Mouse (Mus musculus) left cerebral cortex, postnatal 14 days (tissue): ENCODE measurements around the gene Fat3. TPM values are rescaled to one million over a fixed set of nuclear protein-coding genes. Genes with fewer than 3 reads are reported as not detected.
A peak's percentile ranks its signal among the peaks of the same experiment; 100 is the strongest.

Source experiments
- DNase-seq, 2 experiments: peaks; one replicate each; pipeline ENCODE4 v3.0.0; 2021 to 2022; ENCODE audit warnings: low spot score in 2 of 2, mixed read lengths in 1 of 2
- intact Hi-C: fragments of 180-260 bp; cut with DNase I; formaldehyde crosslinking; loops from one replicate; pipeline ENCODE4 v1.15.1; 2025
- total RNA-seq, 2 experiments: library from RNA; stranded (reverse); gene quantifications; 2 replicates each; pipeline ENCODE4 v1.2.3; 2021

Fat3 gene
- total RNA-seq, 2 experiments from 2014 or later = 61.3 to 69.1 TPM

DNA sequence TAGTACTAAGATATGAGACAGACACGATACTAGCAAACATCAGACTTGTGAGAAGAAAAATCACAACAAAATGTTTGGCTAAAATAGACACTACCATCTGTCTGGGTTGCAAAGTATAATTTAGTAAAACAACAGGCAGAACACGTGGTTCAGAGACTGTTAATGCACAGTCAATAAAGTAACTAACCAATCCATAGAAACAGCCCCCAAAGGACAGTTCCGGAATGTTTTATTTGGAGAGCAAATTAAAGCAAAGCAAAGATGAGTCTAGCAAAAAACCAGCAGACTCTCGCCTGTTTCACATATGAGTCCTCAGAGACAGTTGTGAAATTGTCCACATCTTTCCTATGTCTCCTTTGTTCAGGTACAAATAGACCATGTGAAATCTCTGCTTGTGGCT lies 227.0 kb downstream of the Fat3 start:
- intact Hi-C loops = no loop called here
- DNase-seq = no peak

GRCm38 (mm10) chr9:16272810-16273209 lies 228.3 kb downstream of the Fat3 start:
- intact Hi-C loops = no loop called here

DNA sequence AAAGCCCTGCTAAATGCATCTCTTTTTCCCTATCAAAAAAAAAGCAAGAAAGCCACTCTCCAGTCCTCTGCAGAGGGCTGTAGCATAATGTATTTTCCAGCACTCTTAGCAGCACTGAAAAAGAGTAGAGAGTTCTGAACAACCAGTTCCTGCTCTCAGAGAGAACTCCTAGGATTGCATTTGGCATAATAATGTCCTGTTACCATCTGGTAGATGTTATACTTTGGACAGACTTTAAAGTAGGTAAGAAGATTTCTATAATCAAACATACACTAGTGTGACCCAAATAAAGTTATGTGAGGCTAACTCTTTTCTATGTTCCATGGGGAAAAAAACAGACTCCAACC lies 230.3 kb downstream of the Fat3 start:
- DNase-seq = no peak
- intact Hi-C loops = no loop called here

More at GRCm38 (mm10) chr9:16272810-16273209, 228.3 kb downstream of the Fat3 start:
- no peak for DNase-seq

GRCm38 (mm10) chr9:16270056-16270767 lies 230.9 kb downstream of the Fat3 start:
- DNase-seq = no peak
- intact Hi-C loops = no loop called here

DNA sequence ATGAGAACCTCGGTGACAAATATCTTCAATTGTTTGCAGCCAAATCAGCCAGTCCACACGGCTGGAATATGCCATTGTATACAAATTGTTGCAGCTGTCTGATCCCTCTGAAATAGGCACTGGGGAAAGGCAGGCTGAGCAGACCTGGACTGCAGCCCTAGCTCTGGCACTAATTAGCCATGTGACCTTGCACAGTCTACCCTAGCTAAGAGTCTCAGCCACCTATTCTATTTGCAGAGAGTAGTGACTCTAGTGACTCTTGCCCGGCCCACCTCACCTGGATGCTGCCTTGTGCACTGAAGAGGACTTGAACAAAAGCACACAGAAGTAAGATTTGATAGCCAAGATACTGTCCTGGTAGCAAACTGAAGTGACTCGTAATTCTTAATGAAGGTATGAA lies 235.6 kb downstream of the Fat3 start:
- intact Hi-C loops = no loop called here
- DNase-seq = no peak

DNA sequence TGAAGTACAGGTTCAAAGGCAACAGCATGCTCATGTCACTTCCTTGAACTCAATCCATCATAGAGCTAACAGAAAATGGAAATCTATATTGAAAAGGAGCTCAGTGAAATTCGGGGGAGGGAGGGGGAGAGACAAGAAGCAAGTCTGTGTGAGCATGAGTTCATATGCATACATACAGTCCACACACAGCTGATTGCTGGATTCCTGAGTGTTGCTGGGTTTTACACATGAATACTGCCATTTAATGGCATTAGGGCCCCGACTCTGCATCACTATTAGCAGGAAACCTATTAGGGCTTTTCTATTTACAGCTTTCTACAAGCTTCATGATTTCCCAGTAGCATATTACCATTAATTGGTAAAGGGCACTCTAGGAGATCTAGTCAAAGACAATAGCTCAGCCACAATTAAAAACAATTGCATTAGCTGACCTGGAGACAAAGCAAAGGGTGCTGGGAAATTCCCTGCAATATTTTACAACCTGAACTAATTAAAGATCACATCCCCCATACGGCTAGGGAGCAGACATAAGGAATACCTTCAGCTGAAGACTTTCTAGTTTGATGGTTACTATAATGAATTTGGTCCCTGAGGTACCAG lies 243.7 kb downstream of the Fat3 start:
- intact Hi-C loops = no loop called here
- no peak for DNase-seq

DNA sequence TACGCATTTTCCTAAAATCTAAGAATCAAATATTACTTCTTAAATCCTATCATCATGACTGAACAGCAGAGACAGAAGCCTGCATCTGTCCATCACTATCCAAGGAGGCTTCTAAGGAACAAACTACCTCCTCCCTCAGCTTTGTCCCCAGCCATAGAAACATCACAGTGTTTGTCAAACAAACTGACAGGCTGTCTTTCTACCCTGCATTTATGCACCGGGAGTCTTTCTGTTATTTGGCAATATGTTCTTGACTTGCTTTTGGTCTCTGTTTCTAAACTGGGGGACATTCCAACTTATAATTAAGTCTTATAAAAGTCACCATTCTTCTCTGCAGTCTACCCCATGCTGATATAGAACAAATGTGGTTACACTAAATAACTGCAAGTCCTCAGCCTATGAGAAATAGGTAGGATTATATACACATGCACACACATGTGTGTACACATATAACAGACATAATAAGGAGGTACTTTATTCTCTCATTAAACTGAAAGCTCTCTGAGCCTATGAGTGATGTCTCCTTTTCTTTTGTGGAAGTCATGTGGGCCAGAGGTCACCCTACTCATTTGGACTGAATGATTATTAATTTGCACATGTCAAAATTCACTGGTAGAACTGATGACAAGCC lies 244.4 kb downstream of the Fat3 start:
- intact Hi-C loops = no loop called here
- DNase-seq = no peak

GRCm38 (mm10) chr9:16246741-16247140 lies 254.3 kb downstream of the Fat3 start:
- intact Hi-C loops = no loop called here
- no peak for DNase-seq

DNA sequence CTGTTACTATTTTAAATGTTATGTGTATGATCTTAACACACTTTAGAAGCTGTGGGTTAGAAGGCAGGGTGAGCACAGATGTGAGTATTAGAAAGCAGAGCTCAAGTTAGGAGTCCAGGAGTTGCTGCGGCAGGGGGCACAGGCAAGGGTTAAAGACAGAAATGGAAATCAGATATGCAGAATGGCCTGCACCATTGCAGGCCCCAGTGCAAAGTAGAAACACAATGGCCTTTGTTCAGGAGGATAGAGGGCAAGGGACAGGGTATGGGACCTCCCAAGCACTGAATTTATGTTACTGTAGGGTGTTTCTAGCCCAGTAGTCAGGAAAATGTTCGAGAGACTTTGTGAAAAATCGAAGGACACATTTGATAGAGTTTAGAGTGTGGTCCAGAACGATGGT lies 269.5 kb downstream of the Fat3 start:
- no peak for DNase-seq

GRCm38 (mm10) chr9:16228919-16229318 lies 272.2 kb downstream of the Fat3 start:
- no peak for DNase-seq
- intact Hi-C loops = no loop called here

More for the DNA sequence above, 269.5 kb downstream of the Fat3 start:
- intact Hi-C loops = no loop called here

DNA sequence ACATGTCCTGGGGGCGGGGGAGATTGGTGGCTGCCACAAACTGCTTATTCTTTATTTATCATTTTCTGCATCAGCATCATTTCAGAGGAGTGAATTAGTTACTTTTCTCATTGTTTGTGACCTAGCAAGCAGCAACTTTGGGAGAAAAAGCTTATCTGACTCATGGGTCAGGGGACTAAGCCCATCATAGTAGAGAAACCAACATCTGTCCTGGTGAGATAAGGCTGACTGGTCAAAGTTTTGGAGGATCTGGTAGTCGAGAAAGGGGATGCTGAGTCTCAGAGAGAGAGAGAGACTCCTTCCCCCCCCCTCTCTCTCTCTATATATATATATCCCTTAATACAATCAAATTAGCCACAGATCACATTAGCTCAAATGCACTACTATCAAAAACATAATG lies 273.7 kb downstream of the Fat3 start:
- intact Hi-C loops = no loop called here
- DNase-seq = no peak

DNA sequence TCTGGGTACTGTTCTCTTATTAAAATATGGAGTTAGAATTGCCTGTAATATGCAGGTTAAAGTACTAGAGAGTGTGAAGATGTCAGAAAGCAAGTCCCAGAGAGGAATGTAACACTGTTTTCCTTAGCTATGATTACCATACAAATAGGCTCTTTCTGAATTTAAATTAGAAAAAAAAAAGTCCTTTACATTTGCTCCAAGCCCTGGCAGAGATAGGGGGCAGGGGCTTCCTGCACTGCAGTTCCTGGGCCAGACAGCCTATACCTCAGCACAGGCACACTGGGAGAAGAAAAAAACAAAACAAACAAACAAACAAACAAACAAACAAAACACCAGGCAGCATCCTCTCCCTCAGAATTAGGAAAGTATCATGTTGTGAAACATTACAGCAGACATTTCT lies 274.5 kb downstream of the Fat3 start:
- intact Hi-C loops = no loop called here
- DNase-seq = no peak

DNA sequence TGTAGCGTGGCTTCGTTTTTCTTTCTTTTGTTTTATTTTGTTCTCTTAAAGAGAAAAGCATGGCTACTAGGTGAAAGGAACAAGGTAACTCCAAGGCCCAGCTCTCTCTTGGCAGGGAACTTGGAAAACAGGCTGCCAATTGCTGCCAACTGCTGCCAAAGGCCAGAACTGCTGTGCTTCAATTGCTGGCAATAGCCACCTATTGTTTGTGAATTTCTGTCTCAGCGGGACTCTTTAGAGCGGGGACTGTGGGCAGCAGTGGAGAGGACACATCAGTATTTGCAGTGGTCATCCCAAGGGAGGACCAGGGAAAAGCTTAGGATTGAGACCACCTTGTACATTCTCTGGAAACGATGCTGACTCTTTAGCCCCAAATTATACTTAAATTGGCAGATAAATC lies 279.2 kb downstream of the Fat3 start:
- peak; percentile 22 to 50 for DNase-seq
- intact Hi-C loops = no loop called here

DNA sequence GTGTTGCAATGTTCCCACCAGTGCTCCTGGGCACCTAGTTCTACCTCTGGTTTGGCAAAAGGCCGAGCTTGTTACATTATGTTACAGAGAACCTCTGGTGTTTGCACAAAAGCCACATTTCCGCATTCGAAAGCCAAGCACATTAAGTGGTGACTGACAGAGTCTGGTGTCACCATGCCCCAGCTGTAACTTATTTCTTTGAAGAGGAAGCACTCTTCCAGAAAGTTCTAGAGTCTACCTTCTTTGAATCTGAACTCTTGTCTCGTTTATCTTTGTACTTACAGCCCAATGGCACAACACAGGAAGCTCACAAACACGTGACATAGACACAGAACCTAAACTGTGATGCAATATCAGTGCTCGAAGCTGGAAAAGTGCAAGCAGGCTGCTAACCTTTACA lies 284.9 kb downstream of the Fat3 start:
- peak in 1 of 2 experiments; percentile 34 for DNase-seq
- intact Hi-C loops = no loop called here

DNA sequence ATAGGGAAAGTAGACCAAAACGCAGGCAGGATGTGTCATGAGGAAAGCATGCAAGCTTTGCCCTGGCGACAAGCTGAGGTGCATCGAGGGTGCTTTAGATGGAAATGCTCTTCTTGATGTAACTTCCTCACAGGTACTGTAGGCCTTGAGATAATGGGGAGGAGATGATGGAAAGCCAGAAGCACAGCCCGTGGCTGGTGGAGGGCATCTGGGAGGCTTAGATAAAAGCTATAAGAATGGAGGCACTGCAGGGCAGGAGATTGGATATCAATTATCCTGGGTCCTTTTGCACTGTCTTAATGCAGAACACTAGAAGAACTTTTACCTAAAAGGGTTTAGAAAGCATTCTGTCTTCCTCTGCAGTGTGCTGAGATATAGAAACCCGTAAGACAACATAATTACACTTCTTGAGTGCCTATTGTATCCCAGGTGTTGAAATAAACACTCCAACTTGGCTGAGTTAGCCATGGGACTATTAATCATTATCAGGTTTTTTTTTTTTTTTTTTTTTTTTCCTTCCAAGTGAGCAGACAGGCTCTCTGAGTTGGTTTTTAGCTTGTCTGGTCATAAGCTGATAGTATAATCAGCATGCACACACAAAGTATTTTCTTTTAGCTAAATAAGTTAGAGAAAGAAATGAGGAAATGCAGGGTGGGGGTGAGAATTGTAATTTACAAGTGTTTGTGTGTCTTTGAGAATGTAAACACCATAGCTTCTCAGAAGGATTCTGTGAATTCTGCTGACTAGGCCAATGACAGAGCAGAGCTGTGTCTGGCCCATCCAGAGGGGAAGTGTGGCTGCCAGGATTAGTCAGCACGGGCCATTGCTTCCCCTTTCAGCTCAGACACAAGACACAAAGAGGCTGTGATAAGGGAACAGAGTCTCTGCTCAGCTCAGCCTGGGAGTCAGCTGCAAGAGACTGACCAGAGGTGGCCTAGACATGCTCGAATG lies 286.1 kb downstream of the Fat3 start:
- DNase-seq = peak; percentile 66 to 70

GRCm38 (mm10) chr9:16213324-16213723 lies 287.8 kb downstream of the Fat3 start:
- no peak for DNase-seq
- intact Hi-C loops = no loop called here

More for the DNA sequence above, 286.1 kb downstream of the Fat3 start:
- intact Hi-C loops = no loop called here

DNA sequence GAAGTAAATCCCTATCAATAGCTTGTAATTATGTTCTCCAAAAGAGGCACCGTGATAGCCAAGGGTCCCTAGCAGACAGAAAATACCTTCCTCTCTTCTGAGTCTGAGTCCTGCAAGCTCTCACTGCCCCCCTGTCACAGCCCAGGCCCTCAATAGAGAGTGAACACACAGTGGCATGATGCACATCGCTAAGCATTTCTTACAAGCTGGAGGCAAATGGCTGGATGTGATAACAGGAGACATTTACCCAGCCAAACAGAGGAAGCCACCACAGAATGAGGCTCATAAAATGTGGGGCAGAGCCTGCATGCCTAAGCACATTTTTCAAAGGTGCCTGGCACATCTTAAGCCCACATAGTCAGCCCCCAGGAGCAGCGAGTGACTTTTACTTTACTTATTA lies 288.5 kb downstream of the Fat3 start:
- intact Hi-C loops = no loop called here
- DNase-seq = no peak

- intact Hi-C loops = no loop called here
These were observed 288.9 kb downstream of the Fat3 start for GRCm38 (mm10) chr9:16212163-16212562.

DNA sequence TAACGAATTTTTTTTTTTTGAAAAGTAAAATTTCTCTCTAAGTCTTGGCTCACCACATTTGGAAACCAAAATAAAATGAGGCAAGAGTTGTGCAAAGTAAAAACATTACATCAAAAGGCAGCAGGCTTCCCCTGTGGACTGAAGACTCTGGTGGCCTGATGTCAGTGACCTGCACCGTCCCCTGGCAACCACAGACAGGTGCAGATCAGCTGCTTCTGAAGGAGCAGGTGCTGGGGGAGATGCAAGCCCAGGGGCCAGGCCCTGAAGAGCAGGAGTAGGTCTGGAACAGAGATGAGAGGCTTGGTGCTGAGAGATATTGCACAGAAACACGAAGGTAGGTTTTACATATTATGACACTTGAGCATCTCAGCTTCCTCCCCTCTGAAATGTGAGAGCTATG lies 289.6 kb downstream of the Fat3 start:
- intact Hi-C loops = no loop called here
- DNase-seq = no peak

More at GRCm38 (mm10) chr9:16212163-16212562, 288.9 kb downstream of the Fat3 start:
- no peak for DNase-seq

DNA sequence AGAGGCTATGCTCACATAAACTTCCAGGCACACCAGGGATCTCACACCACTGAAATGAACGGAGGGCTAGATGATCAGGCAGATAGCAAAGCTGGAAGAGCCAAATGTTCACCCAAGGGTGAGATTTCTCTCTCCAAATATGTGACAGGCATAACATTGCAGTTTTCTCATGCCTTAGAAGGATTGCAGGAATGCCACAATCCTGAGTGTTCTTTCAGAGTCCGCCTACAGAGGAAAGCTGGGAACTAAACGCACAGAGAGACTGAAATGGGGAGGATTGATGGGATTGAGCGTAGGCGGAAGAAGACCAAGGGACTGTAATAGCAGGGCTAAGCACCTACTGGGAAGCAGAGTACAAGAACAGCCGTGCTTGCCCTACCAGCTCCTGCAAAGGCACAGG lies 298.8 kb downstream of the Fat3 start:
- intact Hi-C loops = no loop called here
- peak; percentile 29 to 54 for DNase-seq
